Mouse (Mus musculus): ENCODE data around the gene Nrp2. TPM values are rescaled to one million over a fixed set of nuclear protein-coding genes. Genes with fewer than 3 reads are reported as not detected.
A peak's percentile ranks its signal among the peaks of the same experiment; 100 is the strongest.

Gene Nrp2
- polyA plus RNA-seq, 1 experiment from 2014 or later, result 40.9 TPM

GRCm38 (mm10) chr1:62707913-62708860 lies 5.1 kb downstream of the Nrp2 start:
- peak overlapping the region; percentile 70 for H3K4me3 ChIP-seq (ENCODE audit: low read depth, low read length)
- WGBS, result 6% methylated on average over 17 of the region's 17 CpGs
- ATAC-seq (ENCODE audit: insufficient read depth, low FRiP score, low TSS enrichment), result no peak
- peaks cover 20% of the 10 kb centered on the region for H3K4me1 ChIP-seq (ENCODE audit: control insufficient read depth, insufficient read depth, low read length)
- peak overlapping the region; percentile 96 for H3K4me2 ChIP-seq (ENCODE audit: low read depth)
- DNase-seq (ENCODE audit: low spot score), result no peak
- peaks cover 2% of the 10 kb centered on the region; the same call in 1 of the 2 replicates for H3K36me3 ChIP-seq (ENCODE audit: control insufficient read depth, insufficient read depth, low read length)
- no peak overlapping the region; the same call in 1 of the 2 replicates for H3K9ac ChIP-seq (ENCODE audit: low read length)
- H3K9me3 ChIP-seq (ENCODE audit: control insufficient read depth, low read length), result no peaks in the 10 kb centered on the region
- no peak overlapping the region for H3K27ac ChIP-seq (ENCODE audit: low read depth, low read length)
- peaks cover 5% of the 10 kb centered on the region for H3K27me3 ChIP-seq (ENCODE audit: control insufficient read depth, insufficient read depth, low read length)

- 41% methylated on average over 5 of the region's 5 CpGs for WGBS
- H3K4me1 ChIP-seq (ENCODE audit: control insufficient read depth, insufficient read depth, low read length), result peaks cover 20% of the 10 kb centered on the region
- no peak overlapping the region for H3K27ac ChIP-seq (ENCODE audit: low read depth, low read length)
- no peaks in the 10 kb centered on the region for H3K9me3 ChIP-seq (ENCODE audit: control insufficient read depth, low read length)
- H3K4me3 ChIP-seq (ENCODE audit: low read depth, low read length), result no peak overlapping the region
- no peak overlapping the region for H3K9ac ChIP-seq (ENCODE audit: low read length)
- ATAC-seq (ENCODE audit: insufficient read depth, low FRiP score, low TSS enrichment) (no peak), DNase-seq (ENCODE audit: low spot score) (no peak)
- H3K27me3 ChIP-seq (ENCODE audit: control insufficient read depth, insufficient read depth, low read length), result peaks cover 5% of the 10 kb centered on the region
- H3K4me2 ChIP-seq (ENCODE audit: low read depth), result no peak overlapping the region
- H3K36me3 ChIP-seq (ENCODE audit: control insufficient read depth, insufficient read depth, low read length), result peaks cover 2% of the 10 kb centered on the region; the same call in 1 of the 2 replicates
These were observed 6.8 kb downstream of the Nrp2 start for GRCm38 (mm10) chr1:62709770-62710335.

GRCm38 (mm10) chr1:62713021-62713676 lies 10.1 kb downstream of the Nrp2 start:
- H3K4me3 ChIP-seq (ENCODE audit: low read depth, low read length), result no peak overlapping the region
- H3K27me3 ChIP-seq (ENCODE audit: control insufficient read depth, insufficient read depth, low read length), result peaks cover 3% of the 10 kb centered on the region; the same call in 1 of the 2 replicates
- peaks cover 2% of the 10 kb centered on the region; the same call in 1 of the 2 replicates for H3K36me3 ChIP-seq (ENCODE audit: control insufficient read depth, insufficient read depth, low read length)
- no peak overlapping the region for H3K4me2 ChIP-seq (ENCODE audit: low read depth)
- no peak for DNase-seq (ENCODE audit: low spot score)
- ATAC-seq (ENCODE audit: insufficient read depth, low FRiP score, low TSS enrichment), result no peak
- no peak overlapping the region for H3K27ac ChIP-seq (ENCODE audit: low read depth, low read length)
- H3K4me1 ChIP-seq (ENCODE audit: control insufficient read depth, insufficient read depth, low read length), result peaks cover 28% of the 10 kb centered on the region
- no peaks in the 10 kb centered on the region for H3K9me3 ChIP-seq (ENCODE audit: control insufficient read depth, low read length)
- WGBS, result 73% methylated on average over 17 of the region's 17 CpGs
- no peak overlapping the region for H3K9ac ChIP-seq (ENCODE audit: low read length)

GRCm38 (mm10) chr1:62715004-62715403 lies 11.9 kb downstream of the Nrp2 start:
- WGBS, result 94% methylated on average over 1 of the region's 1 CpGs
- ATAC-seq (ENCODE audit: insufficient read depth, low FRiP score, low TSS enrichment) (no peak), DNase-seq (ENCODE audit: low spot score) (no peak)
- Histone ChIP-seq H3K4me3 (ENCODE audit: low read depth, low read length) (no peak overlapping the region), H3K9ac (ENCODE audit: low read length) (no peak overlapping the region), H3K4me2 (ENCODE audit: low read depth) (no peak overlapping the region), H3K4me1 (ENCODE audit: control insufficient read depth, insufficient read depth, low read length) (peaks cover 18% of the 10 kb centered on the region), H3K9me3 (ENCODE audit: control insufficient read depth, low read length) (no peaks in the 10 kb centered on the region), H3K36me3 (ENCODE audit: control insufficient read depth, insufficient read depth, low read length) (peaks cover 2% of the 10 kb centered on the region; the same call in 1 of the 2 replicates), H3K27ac (ENCODE audit: low read depth, low read length) (no peak overlapping the region), H3K27me3 (ENCODE audit: control insufficient read depth, insufficient read depth, low read length) (no peaks in the 10 kb centered on the region)

- Histone ChIP-seq H3K4me3 (ENCODE audit: low read depth, low read length) (no peak overlapping the region), H3K9ac (ENCODE audit: low read length) (no peak overlapping the region), H3K4me2 (ENCODE audit: low read depth) (no peak overlapping the region), H3K36me3 (ENCODE audit: control insufficient read depth, insufficient read depth, low read length) (no peaks in the 10 kb centered on the region; the same call in 1 of the 2 replicates), H3K27me3 (ENCODE audit: control insufficient read depth, insufficient read depth, low read length) (no peaks in the 10 kb centered on the region), H3K4me1 (ENCODE audit: control insufficient read depth, insufficient read depth, low read length) (peaks cover 16% of the 10 kb centered on the region), H3K9me3 (ENCODE audit: control insufficient read depth, low read length) (no peaks in the 10 kb centered on the region), H3K27ac (ENCODE audit: low read depth, low read length) (no peak overlapping the region)
- ATAC-seq (ENCODE audit: insufficient read depth, low FRiP score, low TSS enrichment) (no peak), DNase-seq (ENCODE audit: low spot score) (no peak)
- WGBS, result 40% methylated on average over 4 of the region's 4 CpGs
These were observed 12.6 kb downstream of the Nrp2 start for GRCm38 (mm10) chr1:62715692-62716091.

- H3K4me2 ChIP-seq (ENCODE audit: low read depth), result peak overlapping the region; percentile 21
- no peaks in the 10 kb centered on the region for H3K9me3 ChIP-seq (ENCODE audit: control insufficient read depth, low read length)
- H3K27ac ChIP-seq (ENCODE audit: low read depth, low read length), result peak overlapping the region; percentile 61; the same call in 1 of the 2 replicates
- WGBS, result 11% methylated on average over 10 of the region's 10 CpGs
- no peak overlapping the region for H3K4me3 ChIP-seq (ENCODE audit: low read depth, low read length)
- H3K9ac ChIP-seq (ENCODE audit: low read length), result no peak overlapping the region
- no peaks in the 10 kb centered on the region; the same call in 1 of the 2 replicates for H3K36me3 ChIP-seq (ENCODE audit: control insufficient read depth, insufficient read depth, low read length)
- H3K27me3 ChIP-seq (ENCODE audit: control insufficient read depth, insufficient read depth, low read length), result no peaks in the 10 kb centered on the region
- peaks cover 17% of the 10 kb centered on the region for H3K4me1 ChIP-seq (ENCODE audit: control insufficient read depth, insufficient read depth, low read length)
- DNase-seq (ENCODE audit: low spot score) (peak; percentile 48), ATAC-seq (ENCODE audit: insufficient read depth, low FRiP score, low TSS enrichment) (peak; percentile 60)
These were observed 13.9 kb downstream of the Nrp2 start for GRCm38 (mm10) chr1:62716836-62717478.

GRCm38 (mm10) chr1:62717552-62718236 lies 14.6 kb downstream of the Nrp2 start:
- H3K27ac ChIP-seq (ENCODE audit: low read depth, low read length), result peak overlapping the region; percentile 61; the same call in 1 of the 2 replicates
- no peak overlapping the region for H3K4me3 ChIP-seq (ENCODE audit: low read depth, low read length)
- H3K4me2 ChIP-seq (ENCODE audit: low read depth), result peak overlapping the region; percentile 19
- no peaks in the 10 kb centered on the region; the same call in 1 of the 2 replicates for H3K36me3 ChIP-seq (ENCODE audit: control insufficient read depth, insufficient read depth, low read length)
- DNase-seq (ENCODE audit: low spot score) (peak; percentile 59), ATAC-seq (ENCODE audit: insufficient read depth, low FRiP score, low TSS enrichment) (peak; percentile 50; the same call in 1 of the 2 replicates)
- H3K9me3 ChIP-seq (ENCODE audit: control insufficient read depth, low read length), result no peaks in the 10 kb centered on the region
- no peaks in the 10 kb centered on the region for H3K27me3 ChIP-seq (ENCODE audit: control insufficient read depth, insufficient read depth, low read length)
- peaks cover 17% of the 10 kb centered on the region for H3K4me1 ChIP-seq (ENCODE audit: control insufficient read depth, insufficient read depth, low read length)
- WGBS, result 30% methylated on average over 13 of the region's 13 CpGs
- H3K9ac ChIP-seq (ENCODE audit: low read length), result 0 out of 2 replicates have a peak overlapping the region, but pooled peaks have one; percentile 1

GRCm38 (mm10) chr1:62718237-62718571 lies 15.1 kb downstream of the Nrp2 start:
- no peak overlapping the region for H3K27ac ChIP-seq (ENCODE audit: low read depth, low read length)
- DNase-seq (ENCODE audit: low spot score) (no peak), ATAC-seq (ENCODE audit: insufficient read depth, low FRiP score, low TSS enrichment) (no peak)
- WGBS, result 35% methylated on average over 5 of the region's 5 CpGs
- H3K4me2 ChIP-seq (ENCODE audit: low read depth), result no peak overlapping the region
- no peaks in the 10 kb centered on the region; the same call in 1 of the 2 replicates for H3K36me3 ChIP-seq (ENCODE audit: control insufficient read depth, insufficient read depth, low read length)
- H3K4me1 ChIP-seq (ENCODE audit: control insufficient read depth, insufficient read depth, low read length), result peaks cover 17% of the 10 kb centered on the region
- no peak overlapping the region for H3K9ac ChIP-seq (ENCODE audit: low read length)
- H3K9me3 ChIP-seq (ENCODE audit: control insufficient read depth, low read length), result no peaks in the 10 kb centered on the region
- no peak overlapping the region for H3K4me3 ChIP-seq (ENCODE audit: low read depth, low read length)
- no peaks in the 10 kb centered on the region for H3K27me3 ChIP-seq (ENCODE audit: control insufficient read depth, insufficient read depth, low read length)
